Mouse (Mus musculus) monocyte, adult 2 months (primary cell): ENCODE data around the gene Grn.
A peak's percentile ranks its signal among the peaks of the same experiment; 100 is the strongest.

Experiments used
- DNase-seq, 2 experiments: peaks; one replicate each; pipeline ENCODE4 v3.0.0; 2022; ENCODE audit warnings: low spot score in 2 of 2, low read depth in 1 of 2

Grn gene

DNA sequence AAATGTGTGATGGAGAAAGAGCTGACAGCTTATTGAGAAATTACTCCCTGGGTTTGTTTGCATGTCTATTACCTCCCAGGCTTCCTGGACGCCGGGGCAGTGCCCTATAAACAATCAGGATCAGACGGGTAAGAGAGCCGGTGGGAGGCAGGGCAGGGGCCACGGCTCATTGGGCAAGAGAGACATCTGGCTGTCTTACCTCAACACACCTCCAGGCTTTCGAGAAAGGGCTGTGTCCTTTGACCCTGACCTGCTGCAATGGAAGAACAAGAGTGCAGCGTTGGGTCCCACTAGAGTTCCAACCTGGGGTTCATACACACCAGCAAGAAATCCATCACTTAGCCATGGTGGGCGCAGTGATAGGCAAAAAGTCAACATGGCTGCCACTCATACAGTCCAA is 8.6 kb upstream of the Grn start:
- DNase-seq = no peak

GRCm38 (mm10) chr11:102424666-102425065 is 5.4 kb upstream of the Grn start:
- no peak for DNase-seq

- DNase-seq = no peak
Measured at GRCm38 (mm10) chr11:102425555-102426316, 4.4 kb upstream of the Grn start.

DNA sequence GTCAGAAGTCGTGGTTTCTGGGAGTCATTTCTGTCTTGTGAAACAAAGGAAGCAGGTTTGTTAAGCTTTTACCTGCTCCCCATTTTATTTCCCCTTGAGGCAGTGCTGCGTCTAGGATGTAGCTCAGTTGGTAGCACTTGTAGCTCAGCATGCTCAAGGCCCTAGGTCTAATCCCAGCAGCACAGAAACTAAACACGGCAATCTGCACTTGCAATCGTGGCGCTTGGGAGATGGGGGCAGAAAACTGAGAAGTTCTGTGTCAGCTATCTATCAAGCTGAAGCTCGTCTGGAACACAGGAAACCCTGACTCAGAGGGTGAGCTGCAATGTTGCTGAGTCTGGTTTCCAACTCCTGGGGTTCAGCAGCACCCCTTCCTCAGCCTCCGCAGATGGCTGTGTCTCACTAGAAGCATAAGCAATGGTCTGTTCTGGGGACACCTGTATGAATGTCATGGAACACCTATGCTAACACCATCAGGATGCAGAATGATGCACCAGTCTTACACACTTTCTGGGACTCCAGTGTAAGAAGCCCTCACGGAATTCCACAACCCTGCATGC is 1.1 kb upstream of the Grn start:
- DNase-seq = no peak

- DNase-seq = no peak
Measured at GRCm38 (mm10) chr11:102429551-102429950, 564 bp upstream of the Grn start.

- DNase-seq = peak in 1 of 2 experiments; percentile 57
Measured at GRCm38 (mm10) chr11:102431018-102431645, 1.0 kb downstream of the Grn start.

DNA sequence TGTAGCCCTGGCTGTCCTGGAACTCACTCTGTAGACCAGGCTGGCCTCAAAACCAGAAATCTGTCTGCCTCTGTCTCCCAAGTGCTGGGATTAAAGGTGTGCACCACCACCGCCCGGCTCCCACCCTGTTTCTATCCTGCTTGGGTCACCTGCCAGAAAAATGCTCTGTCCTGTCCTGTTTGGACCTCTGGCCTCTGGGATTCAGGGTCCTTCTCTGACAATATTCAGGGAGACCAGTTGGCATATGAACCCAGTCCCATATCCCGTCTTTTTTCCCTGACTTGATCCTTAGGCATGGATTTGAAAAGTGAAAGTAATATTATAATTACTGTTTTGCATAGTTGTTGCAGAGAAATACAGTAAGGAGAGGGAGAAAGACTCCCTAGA is 1.6 kb downstream of the Grn start:
- DNase-seq = no peak

GRCm38 (mm10) chr11:102432115-102432843 is 2.2 kb downstream of the Grn start:
- peak; percentile 73 to 84 for DNase-seq

DNA sequence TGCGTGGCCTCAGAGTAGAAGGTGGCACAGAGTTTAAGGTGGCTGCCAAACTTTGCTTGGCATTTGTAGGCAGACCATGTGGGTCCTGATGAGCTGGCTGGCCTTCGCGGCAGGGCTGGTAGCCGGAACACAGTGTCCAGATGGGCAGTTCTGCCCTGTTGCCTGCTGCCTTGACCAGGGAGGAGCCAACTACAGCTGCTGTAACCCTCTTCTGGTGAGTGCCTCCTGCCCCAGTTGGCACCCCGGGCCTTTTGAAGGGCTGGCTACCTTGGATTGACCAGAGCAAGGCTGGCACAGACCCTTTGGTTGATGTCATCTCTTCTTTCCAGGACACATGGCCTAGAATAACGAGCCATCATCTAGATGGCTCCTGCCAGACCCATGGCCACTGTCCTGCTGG is 2.8 kb downstream of the Grn start:
- DNase-seq = no peak

GRCm38 (mm10) chr11:102433866-102434265 is 3.8 kb downstream of the Grn start:
- no peak for DNase-seq

GRCm38 (mm10) chr11:102434406-102434805 is 4.3 kb downstream of the Grn start:
- DNase-seq = peak; percentile 69 to 82

GRCm38 (mm10) chr11:102434816-102435705 is 4.9 kb downstream of the Grn start:
- DNase-seq = no peak

DNA sequence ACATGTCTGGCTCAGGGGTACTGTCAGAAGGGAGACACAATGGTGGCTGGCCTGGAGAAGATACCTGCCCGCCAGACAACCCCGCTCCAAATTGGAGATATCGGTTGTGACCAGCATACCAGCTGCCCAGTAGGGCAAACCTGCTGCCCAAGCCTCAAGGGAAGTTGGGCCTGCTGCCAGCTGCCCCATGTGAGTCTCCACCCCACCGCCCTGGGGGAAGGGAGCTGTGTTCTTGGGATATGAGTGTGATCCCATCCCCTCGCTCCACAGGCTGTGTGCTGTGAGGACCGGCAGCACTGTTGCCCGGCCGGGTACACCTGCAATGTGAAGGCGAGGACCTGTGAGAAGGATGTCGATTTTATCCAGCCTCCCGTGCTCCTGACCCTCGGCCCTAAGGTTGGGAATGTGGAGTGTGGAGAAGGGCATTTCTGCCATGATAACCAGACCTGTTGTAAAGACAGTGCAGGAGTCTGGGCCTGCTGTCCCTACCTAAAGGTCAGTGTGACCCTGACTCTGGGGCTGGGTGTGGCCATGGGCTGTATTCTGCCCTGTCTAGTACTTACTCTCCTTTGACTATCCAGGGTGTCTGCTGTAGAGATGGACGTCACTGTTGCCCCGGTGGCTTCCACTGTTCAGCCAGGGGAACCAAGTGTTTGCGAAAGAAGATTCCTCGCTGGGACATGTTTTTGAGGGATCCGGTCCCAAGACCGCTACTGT is 5.8 kb downstream of the Grn start:
- no peak for DNase-seq

GRCm38 (mm10) chr11:102436471-102436790 is 6.3 kb downstream of the Grn start:
- DNase-seq = no peak

DNA sequence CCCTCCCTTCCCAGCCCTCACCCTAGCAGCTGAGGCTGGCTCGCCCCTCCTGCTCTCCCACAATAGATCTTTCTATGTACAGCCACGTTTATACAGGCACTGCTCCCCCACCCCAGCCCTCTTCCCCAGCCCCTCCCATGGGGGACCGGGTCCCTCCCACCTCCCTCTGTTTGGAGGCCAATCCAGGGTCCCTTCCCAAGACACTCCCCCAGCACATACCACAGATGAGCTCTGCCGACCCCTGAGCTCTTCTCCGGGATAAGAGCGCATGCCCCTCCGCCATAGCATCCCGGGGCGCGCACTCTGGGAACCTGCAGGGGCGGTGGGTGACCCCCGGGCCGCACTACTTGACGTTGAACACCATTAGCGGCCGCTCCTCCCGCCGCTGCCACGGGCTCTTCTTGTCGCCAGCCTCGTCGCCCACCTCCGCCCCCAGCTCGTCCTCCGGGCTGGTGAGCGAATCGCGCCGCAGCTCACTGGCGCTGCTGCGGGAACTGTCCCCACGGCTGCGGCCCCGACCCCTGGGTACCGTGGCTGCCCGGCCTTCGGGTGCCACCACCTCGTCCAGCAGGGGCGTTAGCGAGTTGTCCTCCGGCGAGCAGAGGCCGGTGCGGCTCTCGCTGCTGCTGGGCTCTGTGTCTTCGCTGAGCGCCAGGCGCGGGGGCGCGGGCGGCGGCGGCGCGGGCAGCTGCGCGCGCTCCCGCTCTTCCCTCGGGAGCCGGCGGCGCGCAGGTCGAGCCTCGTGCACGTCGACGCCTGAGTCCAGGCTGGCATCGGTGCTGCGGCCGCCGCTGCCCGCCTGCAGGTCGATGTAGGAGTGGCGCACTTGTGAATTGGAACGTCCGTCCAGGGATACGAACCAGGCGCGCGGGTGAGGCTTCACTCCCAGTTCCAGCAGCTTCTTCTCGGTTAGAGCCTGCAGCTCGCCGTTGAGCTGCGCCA is 7.3 kb downstream of the Grn start:
- no peak for DNase-seq

GRCm38 (mm10) chr11:102438212-102439092 is 8.3 kb downstream of the Grn start:
- no peak for DNase-seq

DNA sequence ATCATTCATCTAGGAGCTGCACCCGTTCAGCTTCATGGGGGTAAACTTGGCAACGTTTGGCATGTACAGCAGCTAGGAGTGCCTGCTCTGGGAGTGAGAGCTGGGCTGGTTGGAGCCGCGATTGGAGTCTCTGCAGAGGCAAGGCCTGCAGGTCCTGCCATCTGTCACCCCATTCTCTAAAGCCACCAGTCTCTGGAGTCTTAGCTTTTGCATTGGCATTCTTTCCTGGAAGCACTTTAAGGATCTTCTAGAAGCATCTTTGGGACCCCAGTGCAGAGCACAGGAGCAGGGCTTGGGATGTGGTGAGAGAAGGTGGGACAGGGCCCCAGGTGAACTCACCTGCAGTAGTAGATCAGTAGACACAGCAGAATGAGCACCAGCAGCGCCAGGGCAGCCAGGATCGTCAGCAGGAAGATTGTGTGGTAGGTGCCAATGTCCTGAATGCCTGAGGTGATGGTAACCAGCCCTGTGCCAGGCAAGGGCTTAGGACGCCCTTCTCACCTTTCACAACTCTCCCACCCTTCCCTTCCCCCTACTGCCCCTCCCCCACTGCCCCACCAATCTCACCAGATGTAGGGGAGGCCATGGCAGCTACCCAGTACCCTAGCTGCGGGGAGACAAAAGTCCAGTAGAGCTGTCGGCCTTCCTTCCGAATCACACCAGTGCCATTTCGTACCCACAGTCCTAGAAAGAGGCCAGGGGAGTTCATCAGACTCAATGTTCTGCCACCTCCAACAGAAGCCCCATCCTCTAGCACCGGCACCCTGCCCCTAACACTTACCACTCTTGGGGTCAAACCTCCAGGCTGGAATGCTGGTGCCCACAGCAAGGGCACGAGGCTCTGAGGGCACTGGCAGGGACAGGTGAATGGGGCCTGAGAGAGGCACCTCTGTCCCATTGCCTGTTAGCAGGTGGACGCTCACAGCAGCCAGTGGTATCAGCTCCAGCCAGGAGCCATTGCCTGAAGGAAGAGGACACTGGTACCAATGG is 9.3 kb downstream of the Grn start:
- no peak for DNase-seq
